Mouse (Mus musculus): Measurements from ENCODE around the gene Spen. TPM values are rescaled to one million over a fixed set of nuclear protein-coding genes. Genes with fewer than 3 reads are reported as not detected.

Gene Spen
- 10 to 100 TPM; 56.7 to 69.1 TPM for total RNA-seq (2023)

GRCm38 (mm10) chr4:141538408-141539212, at the start of gene Spen:
Spen (minus strand) TSS chr4:141538597.

DNA sequence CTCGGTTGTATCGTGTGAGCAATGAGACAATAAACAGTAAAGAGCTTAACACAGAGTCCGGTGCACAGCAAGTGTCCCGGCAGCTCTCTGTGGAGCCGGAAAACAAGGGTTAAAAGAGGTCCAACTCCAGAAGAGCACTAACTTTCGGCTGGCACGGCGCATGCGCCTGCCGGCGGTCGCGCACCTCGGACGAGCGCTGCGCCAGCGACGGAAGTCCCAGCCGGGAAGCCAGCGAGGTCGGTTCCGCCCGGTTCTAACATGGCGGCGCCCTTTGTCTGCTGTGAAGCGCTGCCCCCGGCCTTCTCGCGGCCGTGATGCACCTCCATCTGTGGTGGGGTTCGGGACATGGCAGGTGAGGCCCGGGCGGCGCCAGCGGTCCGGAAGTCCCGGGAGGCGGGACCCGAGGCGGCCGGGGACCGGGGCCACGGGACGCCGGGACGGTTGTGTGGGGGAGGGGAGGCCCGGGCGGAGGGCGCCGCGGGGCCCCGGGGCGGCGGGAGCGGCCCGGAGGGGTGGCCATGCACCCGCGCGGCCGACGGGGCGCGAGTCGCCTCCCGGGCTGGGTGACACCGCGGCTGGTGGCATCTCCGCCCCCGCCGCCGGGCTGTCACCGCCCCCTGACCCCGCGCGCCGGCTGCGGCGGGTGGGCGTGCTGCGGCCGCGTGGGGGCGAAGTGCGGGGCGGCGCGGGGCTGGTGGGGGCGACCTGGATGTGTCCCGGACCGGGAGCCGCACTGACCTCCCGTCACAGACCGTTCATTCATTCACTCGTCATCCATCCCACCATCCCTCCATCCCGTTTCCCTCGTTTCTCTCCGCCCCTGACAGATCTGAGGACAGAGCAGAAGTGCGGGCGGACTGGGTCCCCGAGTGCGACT, 93.7 kb downstream of the Spen start, which contains the start of gene Zbtb17:
TSS of gene Zbtb17 (plus strand) at position 204 of the 877 bp plus-strand sequence.

DNA sequence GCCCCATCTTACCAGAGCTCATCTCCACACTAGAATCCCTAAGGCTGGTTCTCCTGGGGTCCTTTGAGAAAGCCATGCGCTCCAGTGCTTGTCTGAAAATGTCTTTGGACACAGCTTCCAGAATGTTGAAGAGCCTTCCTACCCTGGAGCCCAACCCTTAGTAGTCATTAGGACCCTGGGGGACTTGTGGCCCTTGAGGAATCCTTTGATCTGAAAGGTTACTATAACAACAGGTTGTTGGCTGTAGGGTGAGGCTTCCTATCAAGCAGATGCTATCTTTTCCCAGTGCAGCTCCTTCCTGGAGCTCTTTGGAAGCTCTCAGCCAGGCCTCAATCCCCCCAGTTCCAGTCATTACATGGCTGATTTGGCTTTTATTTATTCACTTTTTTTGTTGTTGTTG, 102.4 kb downstream of the Spen start, which contains the start of gene Srarp:
TSS of gene Srarp (minus strand) at position 132 of the 400 bp plus-strand sequence.

GRCm38 (mm10) chr4:141420192-141420829, 118.1 kb downstream of the Spen start, which contains the start of gene Hspb7:
Hspb7 (plus strand) TSS chr4:141420779.

Other genes starting within 250 kb of the Spen start
- gene Epha2, start 237.4 kb downstream of the Spen start, total RNA-seq (2023), result 1 to 10 TPM; 4.4 to 6.8 TPM
- gene Fam131c, start 170.4 kb downstream of the Spen start, total RNA-seq (2023), result not detected
- not detected for gene Clcnka, start 139.9 kb downstream of the Spen start, total RNA-seq (2023)
- gene Clcnkb, start 122.6 kb downstream of the Spen start, total RNA-seq (2023), result not detected
- gene Hspb7, start 117.8 kb downstream of the Spen start, total RNA-seq (2023), result not detected
- gene Srarp, start 102.5 kb downstream of the Spen start, total RNA-seq (2023), result not detected
- gene Zbtb17, start 93.9 kb downstream of the Spen start, total RNA-seq (2023), result 10 to 100 TPM; 39.8 to 44.6 TPM
- under 1 TPM in 1 of 2 experiments, not detected in 1; 0.17 TPM for gene Fblim1, start 67.5 kb upstream of the Spen start, total RNA-seq (2023)
- gene Tmem82, start 80.0 kb upstream of the Spen start, total RNA-seq (2023), result not detected
- gene Slc25a34, start 85.2 kb upstream of the Spen start, total RNA-seq (2023), result not detected
- gene Plekhm2, start 126.3 kb upstream of the Spen start, total RNA-seq (2023), result 10 to 100 TPM; 33.5 to 34.3 TPM
- 1 to 10 TPM in 1 of 2 experiments, not detected in 1; 2.9 TPM for gene Rsc1a1, start 147.0 kb upstream of the Spen start, total RNA-seq (2023)
- 10 to 100 TPM; 51.1 to 52.2 TPM for gene Ddi2, start 184.8 kb upstream of the Spen start, total RNA-seq (2023)
- gene Agmat, start 208.1 kb upstream of the Spen start, total RNA-seq (2023), result not detected